Mouse (Mus musculus): Measurements from ENCODE around the gene Arl16. TPM values are rescaled to one million over a fixed set of nuclear protein-coding genes. Genes with fewer than 3 reads are reported as not detected.

The Arl16 gene
- total and polyA plus RNA-seq, 2 experiments from 2014 or later: 25.1 to 48.3 TPM

GRCm38 (mm10) chr11:120437857-120438385 is 29.5 kb downstream of the Arl16 start:
- no peak for DNase-seq (ENCODE audit: low spot score)
- Histone ChIP-seq H3K4me1 (ENCODE audit: control insufficient read depth, insufficient read depth) (peaks cover 12% of the 10 kb centered on the region), H3K9me3 (replicated peaks; ENCODE audit: control insufficient read depth, low read length) (no peaks in the 10 kb centered on the region), H3K4me3 (ENCODE audit: low read depth, low read length) (peak overlapping the region; percentile 76), H3K27ac (ENCODE audit: low read depth) (peak overlapping the region; percentile 60), H3K27me3 (ENCODE audit: control insufficient read depth, insufficient read depth, low read length) (no peaks in the 10 kb centered on the region), H3K4me2 (ENCODE audit: low read depth, low read length) (peak overlapping the region; percentile 93), H3K36me3 (replicated peaks; ENCODE audit: control insufficient read depth, insufficient read depth, low read length) (peaks cover 21% of the 10 kb centered on the region), H3K9ac (replicated peaks; ENCODE audit: low read depth, low read length) (peak overlapping the region; percentile 90)
- TF ChIP-seq EP300 (IDR thresholded peaks at IDR 0.05; ENCODE audit: low read depth): no peak
- TF ChIP-seq CTCF (IDR thresholded peaks at IDR 0.05; ENCODE audit: low read depth): no peak
- no peak for ATAC-seq (ENCODE audit: insufficient read depth, low read depth)
- WGBS: 24% methylated on average over 12 of the region's 12 CpGs

GRCm38 (mm10) chr11:120437152-120437856 is 30.1 kb downstream of the Arl16 start, which contains the start of gene Nploc4:
TSS of gene Nploc4 (minus strand) at chr11:120437708.
- Histone ChIP-seq H3K4me1 (ENCODE audit: control insufficient read depth, insufficient read depth) (peaks cover 12% of the 10 kb centered on the region), H3K9me3 (replicated peaks; ENCODE audit: control insufficient read depth, low read length) (no peaks in the 10 kb centered on the region), H3K27me3 (ENCODE audit: control insufficient read depth, insufficient read depth, low read length) (no peaks in the 10 kb centered on the region), H3K4me3 (ENCODE audit: low read depth, low read length) (peak within 1 kb of the TSS; percentile 76), H3K36me3 (replicated peaks; ENCODE audit: control insufficient read depth, insufficient read depth, low read length) (peaks cover 27% of the 10 kb centered on the region), H3K9ac (replicated peaks; ENCODE audit: low read depth, low read length) (peak within 1 kb of the TSS; percentile 90), H3K4me2 (ENCODE audit: low read depth, low read length) (peak within 1 kb of the TSS; percentile 93), H3K27ac (ENCODE audit: low read depth) (peak within 1 kb of the TSS; percentile 60)
- DNase-seq (ENCODE audit: low spot score) (peak; percentile 72), ATAC-seq (ENCODE audit: insufficient read depth, low read depth) (peak; percentile 84)
- whole genome bisulfite sequencing: under 1% methylated on average over 49 of the region's 77 CpGs
- TF ChIP-seq CTCF (IDR thresholded peaks at IDR 0.05; ENCODE audit: low read depth) (peak; percentile 5; the same call in 1 of the 2 replicates), EP300 (IDR thresholded peaks at IDR 0.05; ENCODE audit: low read depth) (no peak)

- Histone ChIP-seq H3K27ac (ENCODE audit: low read depth) (no peak overlapping the region), H3K4me1 (ENCODE audit: control insufficient read depth, insufficient read depth) (no peaks in the 10 kb centered on the region), H3K9ac (replicated peaks; ENCODE audit: low read depth, low read length) (no peak overlapping the region), H3K9me3 (replicated peaks; ENCODE audit: control insufficient read depth, low read length) (no peaks in the 10 kb centered on the region), H3K4me2 (ENCODE audit: low read depth, low read length) (no peak overlapping the region), H3K4me3 (ENCODE audit: low read depth, low read length) (no peak overlapping the region), H3K36me3 (replicated peaks; ENCODE audit: control insufficient read depth, insufficient read depth, low read length) (peaks cover 82% of the 10 kb centered on the region), H3K27me3 (ENCODE audit: control insufficient read depth, insufficient read depth, low read length) (no peaks in the 10 kb centered on the region)
- no peak for ATAC-seq (ENCODE audit: insufficient read depth, low read depth)
- TF ChIP-seq EP300 (IDR thresholded peaks at IDR 0.05; ENCODE audit: low read depth): no peak
- no peak for TF ChIP-seq CTCF (IDR thresholded peaks at IDR 0.05; ENCODE audit: low read depth)
- WGBS: 79% methylated on average over 3 of the region's 3 CpGs
- DNase-seq (ENCODE audit: low spot score): no peak
Observed at GRCm38 (mm10) chr11:120426727-120427126, 40.7 kb downstream of the Arl16 start.

GRCm38 (mm10) chr11:120423569-120424295 is 43.7 kb downstream of the Arl16 start:
- no peak overlapping the region for H3K9ac ChIP-seq (replicated peaks; ENCODE audit: low read depth, low read length)
- WGBS: 70% methylated on average over 9 of the region's 9 CpGs
- H3K4me2 ChIP-seq (ENCODE audit: low read depth, low read length): no peak overlapping the region
- peak overlapping the region; percentile 38; the same call in 1 of the 2 replicates for H3K27ac ChIP-seq (ENCODE audit: low read depth)
- no peak overlapping the region for H3K4me3 ChIP-seq (ENCODE audit: low read depth, low read length)
- no peaks in the 10 kb centered on the region for H3K9me3 ChIP-seq (replicated peaks; ENCODE audit: control insufficient read depth, low read length)
- peak; percentile 71 for ATAC-seq (ENCODE audit: insufficient read depth, low read depth)
- peaks cover 85% of the 10 kb centered on the region for H3K36me3 ChIP-seq (replicated peaks; ENCODE audit: control insufficient read depth, insufficient read depth, low read length)
- peak; percentile 46 for DNase-seq (ENCODE audit: low spot score)
- H3K27me3 ChIP-seq (ENCODE audit: control insufficient read depth, insufficient read depth, low read length): no peaks in the 10 kb centered on the region
- peak; percentile 76 for TF ChIP-seq CTCF (IDR thresholded peaks at IDR 0.05; ENCODE audit: low read depth)
- TF ChIP-seq EP300 (IDR thresholded peaks at IDR 0.05; ENCODE audit: low read depth): no peak
- no peaks in the 10 kb centered on the region for H3K4me1 ChIP-seq (ENCODE audit: control insufficient read depth, insufficient read depth)

GRCm38 (mm10) chr11:120422651-120423568 is 44.5 kb downstream of the Arl16 start:
- H3K27me3 ChIP-seq (ENCODE audit: control insufficient read depth, insufficient read depth, low read length): no peaks in the 10 kb centered on the region
- H3K9ac ChIP-seq (replicated peaks; ENCODE audit: low read depth, low read length): no peak overlapping the region
- ATAC-seq (ENCODE audit: insufficient read depth, low read depth) (no peak), DNase-seq (ENCODE audit: low spot score) (no peak)
- peaks cover 85% of the 10 kb centered on the region for H3K36me3 ChIP-seq (replicated peaks; ENCODE audit: control insufficient read depth, insufficient read depth, low read length)
- TF ChIP-seq CTCF (IDR thresholded peaks at IDR 0.05; ENCODE audit: low read depth) (no peak), EP300 (IDR thresholded peaks at IDR 0.05; ENCODE audit: low read depth) (no peak)
- WGBS: 64% methylated on average over 13 of the region's 13 CpGs
- no peak overlapping the region for H3K4me2 ChIP-seq (ENCODE audit: low read depth, low read length)
- no peaks in the 10 kb centered on the region for H3K9me3 ChIP-seq (replicated peaks; ENCODE audit: control insufficient read depth, low read length)
- no peak overlapping the region for H3K4me3 ChIP-seq (ENCODE audit: low read depth, low read length)
- H3K4me1 ChIP-seq (ENCODE audit: control insufficient read depth, insufficient read depth): no peaks in the 10 kb centered on the region
- peak overlapping the region; percentile 38 for H3K27ac ChIP-seq (ENCODE audit: low read depth)

Measured in heart, postnatal 0 days (tissue).